ENCODE assay signal across 9 mouse cellular contexts in genomic region chr3:122419610-122420409, GRCm38 (mm10).
DNase-seq lines count a peak whose midpoint lies in the region; ATAC-seq and TF ChIP-seq lines count a peak whose summit lies in the region.
"Had no signal": no experiment of that assay in that cellular context is flagged by ENCODE, and none has a peak within 500 bp of the region (broad histone marks: within the 10 kb centered on the region; RNA-seq: fewer than 3 reads in every experiment).

No protein-coding gene starts in this region.

- H3K4me1 ChIP-seq in kidney, adult 2 months (ENCODE audit: control insufficient read depth, insufficient read depth, low read length): peaks cover 3% of the 10 kb centered on the region; the same call in 1 of the 2 replicates
- no peaks in the 10 kb centered on the region; the same call in none of the 2 replicates for H3K4me1 ChIP-seq in liver, embryonic 11.5 days (replicated peaks; ENCODE audit: control insufficient read depth, insufficient read depth, low read length)

- peak overlapping the region; percentile 91 for H3K27ac ChIP-seq in kidney, adult 2 months (ENCODE audit: insufficient read depth, low read depth, low read length)
- H3K27ac ChIP-seq in liver, embryonic 11.5 days (ENCODE audit: low read depth, low read length): peak overlapping the region; percentile 48

- no peak for TF ChIP-seq CTCF in kidney, adult 2 months (conservative IDR thresholded peaks at IDR 0.05; ENCODE audit: insufficient read depth, insufficient read length, low read depth, low read length)

- no peaks in the 10 kb centered on the region for H3K9me3 ChIP-seq in liver, embryonic 11.5 days (ENCODE audit: control insufficient read depth, low read length)
- H3K9me3 ChIP-seq: G1E had no signal

- H3K9ac ChIP-seq in liver, embryonic 11.5 days (ENCODE audit: low read depth, low read length): peak overlapping the region; percentile 66

- H3K4me3 ChIP-seq in kidney, adult 2 months (ENCODE audit: insufficient read depth, low read depth, low read length): peak overlapping the region; percentile 94
- peak overlapping the region; percentile 65 for H3K4me3 ChIP-seq in liver, embryonic 11.5 days (ENCODE audit: low read depth, low read length)

- WGBS in kidney, adult 2 months: under 1% methylated on average over 63 of the region's 63 CpGs
- under 1% methylated on average over 63 of the region's 63 CpGs for WGBS in liver, embryonic 11.5 days

- no peak for TF ChIP-seq POLR2A in kidney, adult 2 months (IDR thresholded peaks at IDR 0.05; ENCODE audit: low read depth, low read length)

- no peaks in the 10 kb centered on the region for H3K36me3 ChIP-seq in kidney, adult 2 months (ENCODE audit: control insufficient read depth, insufficient read depth, low read length)
- no peaks in the 10 kb centered on the region for H3K36me3 ChIP-seq in liver, embryonic 11.5 days (ENCODE audit: control insufficient read depth, insufficient read depth, low read length)
- H3K36me3 ChIP-seq: G1E had no signal

- peak overlapping the region; percentile 65 for H3K4me2 ChIP-seq in liver, embryonic 11.5 days

- no peaks in the 10 kb centered on the region for H3K27me3 ChIP-seq in kidney, adult 2 months (replicated peaks; ENCODE audit: control insufficient read depth, insufficient read depth, low read length)
- H3K27me3 ChIP-seq in liver, embryonic 11.5 days (replicated peaks; ENCODE audit: control insufficient read depth, insufficient read depth, low read length): peaks cover 32% of the 10 kb centered on the region

- peak; percentile 77 for ATAC-seq in liver, embryonic 11.5 days (replicated peaks; ENCODE audit: low FRiP score)
- ATAC-seq in monocyte, adult 5-6 weeks (replicated peaks; ENCODE audit: insufficient number of reproducible peaks, low FRiP score, low TSS enrichment, poor library complexity, severe bottlenecking): peak; percentile 45

- peak; percentile 25 to 49 for DNase-seq in left cerebral cortex, adult 18-20 months (ENCODE audit: low spot score in 2 of 2)
- no peak for DNase-seq in left cerebral cortex, adult 11 months (ENCODE audit: low spot score)
- peak; percentile 84 for DNase-seq in embryo, embryonic 9.5 days (ENCODE audit: extremely low spot score)
- peak; percentile 72 for DNase-seq in heart, adult 8-10 months (ENCODE audit: low spot score)
- peak; percentile 87 for DNase-seq in kidney, adult 2 months
- DNase-seq in liver, embryonic 11.5 days (ENCODE audit: low spot score): peak; percentile 79
- peak; percentile 86 to 87 for DNase-seq in spleen, postnatal 36 days (ENCODE audit: low spot score in 2 of 2)
